Mouse (Mus musculus): Measurements from ENCODE around the gene Gm47289. TPM values are rescaled to one million over a fixed set of nuclear protein-coding genes. Genes with fewer than 3 reads are reported as not detected.

Gene Gm47289
- polyA plus RNA-seq, 1 experiment from 2014 or later, result not detected

DNA sequence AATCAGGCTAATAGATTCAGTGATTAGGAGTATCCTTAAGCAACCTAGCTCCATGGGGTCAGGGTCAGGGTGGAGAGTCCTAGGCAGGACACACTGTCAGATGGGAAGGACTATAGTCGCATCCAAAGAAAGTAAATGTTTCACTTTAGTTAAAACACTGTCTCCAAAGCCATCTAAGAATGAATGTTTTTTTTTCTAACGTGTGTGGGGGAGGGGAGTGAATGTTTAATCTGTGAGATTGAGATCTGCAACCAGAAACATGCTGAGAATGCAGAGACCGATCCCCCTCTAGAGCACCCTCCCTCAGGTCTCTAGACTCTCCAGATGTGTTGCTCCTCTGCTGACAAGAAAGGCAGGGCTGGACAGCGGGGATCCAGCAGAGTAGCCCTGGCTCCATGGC lies 48.2 kb downstream of the Gm47289 start:
- Histone ChIP-seq H3K27me3 (no peaks in the 10 kb centered on the region), H3K4me1 (replicated peaks) (no peaks in the 10 kb centered on the region), H3K36me3 (no peaks in the 10 kb centered on the region), H3K4me3 (no peak overlapping the region), H3K4me2 (no peak overlapping the region), H3K27ac (no peak overlapping the region), H3K9me3 (replicated peaks) (0 out of 2 replicates have a peak, but pooled peaks cover 5% of the 10 kb centered on the region), H3K9ac (no peak overlapping the region)
- 55% methylated on average over 4 of the region's 4 CpGs for WGBS
- ATAC-seq (replicated peaks; ENCODE audit: insufficient number of reproducible peaks, insufficient read depth, low FRiP score, low read depth), result no peak

DNA sequence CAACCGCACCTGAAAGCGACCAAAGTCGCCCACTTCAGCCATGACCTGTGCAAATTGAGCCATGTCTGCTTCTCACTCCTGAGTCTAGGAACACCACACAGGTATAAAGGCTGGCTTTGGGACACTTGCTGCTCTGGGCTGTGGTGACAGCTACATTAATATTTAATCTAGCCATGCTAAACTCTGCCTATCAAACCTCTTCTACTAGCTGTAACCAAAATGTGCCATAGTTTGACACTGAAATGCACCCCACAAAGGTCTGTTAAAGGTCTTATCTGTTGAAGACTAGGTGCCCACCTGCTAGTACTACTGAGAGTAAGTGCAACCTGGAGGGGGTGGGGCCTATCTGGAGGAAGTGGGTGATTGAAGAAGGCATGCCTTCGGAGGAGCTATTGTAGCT lies 50.0 kb downstream of the Gm47289 start, which contains the start of gene Slc22a13:
TSS of gene Slc22a13 (minus strand) at position 101 of the 400 bp plus-strand sequence.
- Histone ChIP-seq H3K27me3 (no peaks in the 10 kb centered on the region), H3K9ac (no peak within 1 kb of the TSS), H3K9me3 (replicated peaks) (no peaks in the 10 kb centered on the region), H3K4me2 (no peak within 1 kb of the TSS), H3K27ac (no peak within 1 kb of the TSS), H3K36me3 (no peaks in the 10 kb centered on the region), H3K4me3 (no peak within 1 kb of the TSS), H3K4me1 (replicated peaks) (no peaks in the 10 kb centered on the region)
- 93% methylated on average over 4 of the region's 4 CpGs for WGBS
- no peak for ATAC-seq (replicated peaks; ENCODE audit: insufficient number of reproducible peaks, insufficient read depth, low FRiP score, low read depth)

Other genes with a start within 250 kb of the Gm47289 start
- 7.1 and 8.9 TPM in 2 replicates for gene Ctdspl, start 232.7 kb upstream of the Gm47289 start, polyA plus RNA-seq (2015; fragmentation: Nextera tagmentation; extraction: Ambion mirVana)
- 8.7 and 12.4 TPM in 2 replicates for gene Vill, start 106.4 kb upstream of the Gm47289 start, polyA plus RNA-seq (2015; fragmentation: Nextera tagmentation; extraction: Ambion mirVana)
- gene Plcd1, start 65.7 kb upstream of the Gm47289 start, polyA plus RNA-seq (2015; fragmentation: Nextera tagmentation; extraction: Ambion mirVana), result 16.6 and 25.2 TPM in 2 replicates
- gene Dlec1, start 56.7 kb upstream of the Gm47289 start, polyA plus RNA-seq (2015; fragmentation: Nextera tagmentation; extraction: Ambion mirVana), result 0.46 and 0.53 TPM in 2 replicates
- 0.62 and 3.0 TPM in 2 replicates for gene Acaa1b, start 2.1 kb upstream of the Gm47289 start, polyA plus RNA-seq (2015; fragmentation: Nextera tagmentation; extraction: Ambion mirVana)
- gene Slc22a13, start 49.9 kb downstream of the Gm47289 start, polyA plus RNA-seq (2015; fragmentation: Nextera tagmentation; extraction: Ambion mirVana), result not detected in 2 replicates
- gene Oxsr1, start 163.3 kb downstream of the Gm47289 start, polyA plus RNA-seq (2015; fragmentation: Nextera tagmentation; extraction: Ambion mirVana), result 6.7 and 8.6 TPM in 2 replicates
- 81.5 and 100 TPM in 2 replicates for gene Acaa1a, start 180.5 kb downstream of the Gm47289 start, polyA plus RNA-seq (2015; fragmentation: Nextera tagmentation; extraction: Ambion mirVana)
- 14.9 and 20.0 TPM in 2 replicates for gene Myd88, start 182.2 kb downstream of the Gm47289 start, polyA plus RNA-seq (2015; fragmentation: Nextera tagmentation; extraction: Ambion mirVana)
- gene Xylb, start 198.2 kb downstream of the Gm47289 start, polyA plus RNA-seq (2015; fragmentation: Nextera tagmentation; extraction: Ambion mirVana), result 1.1 and 2.6 TPM in 2 replicates
- 0.11 and 0.25 TPM in 2 replicates for gene Slc22a14, start 206.4 kb downstream of the Gm47289 start, polyA plus RNA-seq (2015; fragmentation: Nextera tagmentation; extraction: Ambion mirVana)
- 9.5 and 12.6 TPM in 2 replicates for gene Acvr2b, start 243.0 kb downstream of the Gm47289 start, polyA plus RNA-seq (2015; fragmentation: Nextera tagmentation; extraction: Ambion mirVana)